Mouse (Mus musculus): Measurements from ENCODE around the gene Dnaja3.

Gene Dnaja3

DNA sequence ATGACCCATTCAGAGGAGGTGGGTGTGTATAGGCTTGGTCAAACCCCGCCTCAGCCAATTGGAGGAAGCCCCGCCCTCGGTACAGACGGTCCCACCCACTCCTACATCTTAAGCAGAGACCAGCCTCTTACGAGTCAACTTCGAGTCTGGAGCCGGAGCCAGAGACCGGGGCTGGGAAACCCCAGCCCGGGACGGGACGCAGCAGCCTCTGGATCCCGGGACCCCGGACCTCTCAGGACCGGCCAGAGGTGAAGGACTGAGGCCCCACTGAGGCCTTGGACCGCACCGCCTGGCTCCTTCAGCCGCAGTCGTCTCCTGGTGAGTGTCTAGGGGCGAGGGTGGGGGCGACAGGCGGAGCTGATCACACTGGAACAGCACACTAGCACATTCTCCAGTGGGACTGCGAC is at the start of gene Dnaja3, which contains the start of gene Vasn:
Gene Dnaja3, plus strand, starts transcription at position 159 of the 407 bp plus-strand sequence.
Gene Vasn, plus strand, starts transcription at position 111 of the 407 bp plus-strand sequence.
- in situ Hi-C loops (cut with MboI, MseI): no loop called here

DNA sequence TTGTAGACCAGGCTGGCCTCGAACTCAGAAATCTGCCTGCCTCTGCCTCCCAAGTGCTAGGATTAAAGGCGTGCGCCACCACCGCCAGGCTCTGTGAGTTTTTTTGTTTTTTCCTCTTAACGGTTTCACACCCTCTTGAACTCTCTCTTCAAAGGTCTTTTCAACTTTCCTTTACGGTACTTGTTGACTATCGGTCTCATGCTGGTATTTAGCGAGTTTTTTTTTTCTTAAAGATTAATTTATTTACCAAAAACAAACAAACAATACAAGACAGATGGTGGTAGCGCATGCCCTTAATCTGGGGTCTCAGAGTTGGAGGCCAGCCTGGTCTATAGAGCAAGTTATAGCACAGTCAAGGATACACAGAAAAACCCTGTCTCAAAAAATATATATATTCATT is 49.6 kb upstream of the Dnaja3 start:
- in situ Hi-C loops (cut with MboI, MseI): no loop called here

- in situ Hi-C loops (cut with MboI, MseI): no loop called here
These were observed 46.6 kb upstream of the Dnaja3 start for GRCm38 (mm10) chr16:4592909-4593875.

- in situ Hi-C loops (cut with MboI, MseI): no loop called here
These were observed 45.6 kb upstream of the Dnaja3 start, which contains the start of gene Glis2 for GRCm38 (mm10) chr16:4593971-4594813. Gene Glis2, plus strand, starts transcription at chr16:4594713.

DNA sequence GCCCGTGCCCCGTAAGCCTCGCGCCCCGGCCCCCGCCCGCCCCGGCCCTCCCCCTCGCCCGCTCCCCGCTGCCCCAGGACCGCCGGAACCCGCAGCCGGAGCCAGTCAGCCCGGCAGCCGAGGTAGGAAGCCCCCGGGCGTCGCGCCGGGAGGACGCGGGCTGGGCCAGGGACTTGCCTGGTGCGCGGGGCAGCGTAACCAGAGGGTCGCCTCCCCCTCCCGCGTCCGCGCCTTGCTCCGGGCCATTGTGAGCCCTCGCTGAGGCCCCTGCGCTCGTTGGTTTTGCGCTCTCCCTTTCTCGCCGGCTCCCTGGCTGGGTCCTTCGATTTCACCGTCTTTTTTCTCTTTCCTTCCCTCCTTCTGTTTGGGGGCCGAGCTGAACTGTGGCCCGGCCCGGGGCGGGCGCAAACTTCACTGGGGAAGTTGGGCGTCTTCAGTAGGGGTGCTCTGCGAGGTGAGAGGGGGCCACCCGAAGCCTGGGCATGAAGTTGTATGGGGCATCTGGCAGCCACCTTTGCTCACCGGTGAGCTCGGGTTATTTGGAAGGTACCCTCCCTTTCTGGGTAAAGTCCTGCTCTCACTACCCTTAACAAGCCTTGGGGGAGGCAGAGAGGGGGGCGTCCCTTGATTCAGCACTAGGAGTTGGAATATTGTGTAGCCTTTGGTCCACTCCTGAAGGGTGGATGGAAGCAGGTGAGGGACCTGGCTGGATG is 44.8 kb upstream of the Dnaja3 start:
- in situ Hi-C loops (cut with MboI, MseI): no loop called here

GRCm38 (mm10) chr16:4595527-4595963 is 44.2 kb upstream of the Dnaja3 start:
- in situ Hi-C loops (cut with MboI, MseI): no loop called here

GRCm38 (mm10) chr16:4596141-4596728 is 43.6 kb upstream of the Dnaja3 start:
- in situ Hi-C loops (cut with MboI, MseI): no loop called here

- in situ Hi-C loops (cut with MboI, MseI): no loop called here
These were observed 43.0 kb upstream of the Dnaja3 start for GRCm38 (mm10) chr16:4596836-4597235.

GRCm38 (mm10) chr16:4597296-4597695 is 42.5 kb upstream of the Dnaja3 start:
- in situ Hi-C loops (cut with MboI, MseI): no loop called here

DNA sequence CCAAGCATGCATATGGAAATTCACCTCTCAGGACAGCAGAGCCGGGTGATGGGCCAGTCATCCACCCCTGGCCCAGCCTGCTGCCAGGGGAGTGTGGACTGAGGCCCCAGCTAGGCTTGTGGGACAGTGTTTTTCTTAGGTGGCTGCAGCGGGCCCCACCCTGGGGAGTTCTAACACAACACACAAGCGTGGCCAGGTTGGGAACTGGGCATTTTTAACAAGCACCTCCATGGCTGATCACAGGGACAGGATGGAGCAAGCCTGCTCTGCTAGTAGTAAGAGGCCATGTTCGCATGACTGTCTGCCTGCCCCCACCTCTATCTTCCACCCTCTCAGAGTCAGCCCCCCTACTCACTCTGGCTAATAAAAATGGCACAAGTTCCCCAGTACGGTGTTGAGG is 41.7 kb upstream of the Dnaja3 start:
- in situ Hi-C loops (cut with MboI, MseI): no loop called here

- in situ Hi-C loops (cut with MboI, MseI): no loop called here
These were observed 40.8 kb upstream of the Dnaja3 start for GRCm38 (mm10) chr16:4598891-4599543.

GRCm38 (mm10) chr16:4599616-4600015 is 40.2 kb upstream of the Dnaja3 start:
- in situ Hi-C loops (cut with MboI, MseI): no loop called here

DNA sequence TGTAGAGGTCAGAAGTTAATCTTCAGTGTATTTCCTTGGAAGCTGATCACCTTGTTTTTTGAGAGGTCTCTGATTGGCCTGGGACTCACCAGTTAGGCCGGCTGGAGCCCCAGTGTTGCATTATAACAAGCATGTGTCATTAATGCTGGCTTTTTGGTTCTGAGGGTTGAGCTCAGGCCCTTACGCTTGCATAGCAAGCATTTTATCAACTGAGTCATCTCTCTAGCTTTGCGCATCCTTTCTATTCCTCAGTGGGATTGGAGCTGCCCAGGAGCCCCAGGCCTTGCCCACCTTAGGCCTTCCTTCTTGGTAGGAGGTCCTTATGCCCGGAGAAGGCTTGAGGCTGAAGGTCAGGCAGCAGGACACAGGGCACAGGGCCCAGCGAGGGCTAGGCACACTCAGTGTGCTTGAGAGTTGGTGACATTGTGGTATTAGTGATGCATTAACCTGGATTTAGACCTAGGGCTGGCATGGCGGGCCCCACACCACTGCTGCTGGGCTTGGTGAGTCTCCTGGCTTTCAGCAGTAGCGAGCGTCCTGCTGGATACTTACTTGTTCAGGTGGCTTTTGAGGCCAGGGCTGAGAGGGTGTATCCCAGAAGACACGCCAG is 39.0 kb upstream of the Dnaja3 start:
- in situ Hi-C loops (cut with MboI, MseI): no loop called here

DNA sequence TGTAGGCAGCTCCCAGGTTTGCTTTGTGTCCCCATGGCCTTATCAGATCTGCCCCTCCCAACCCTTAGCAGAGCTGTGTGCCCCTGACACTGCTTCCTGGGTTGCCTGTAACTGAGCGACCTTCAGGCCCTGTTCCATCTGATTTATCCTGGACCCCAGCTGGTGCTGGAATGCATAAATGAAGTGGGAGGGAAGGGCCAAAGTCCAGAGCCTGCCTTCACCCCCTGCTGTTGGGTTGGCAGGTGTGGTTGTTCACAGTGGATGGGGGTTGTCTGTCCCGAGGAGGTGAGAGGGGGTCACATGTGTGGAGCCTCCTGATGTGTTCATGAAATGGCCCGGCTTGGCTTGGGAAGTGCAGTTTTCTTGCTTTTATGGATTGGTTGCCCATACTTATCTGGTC is 37.6 kb upstream of the Dnaja3 start:
- in situ Hi-C loops (cut with MboI, MseI): no loop called here

GRCm38 (mm10) chr16:4602766-4603452 is 36.9 kb upstream of the Dnaja3 start:
- in situ Hi-C loops (cut with MboI, MseI): no loop called here

DNA sequence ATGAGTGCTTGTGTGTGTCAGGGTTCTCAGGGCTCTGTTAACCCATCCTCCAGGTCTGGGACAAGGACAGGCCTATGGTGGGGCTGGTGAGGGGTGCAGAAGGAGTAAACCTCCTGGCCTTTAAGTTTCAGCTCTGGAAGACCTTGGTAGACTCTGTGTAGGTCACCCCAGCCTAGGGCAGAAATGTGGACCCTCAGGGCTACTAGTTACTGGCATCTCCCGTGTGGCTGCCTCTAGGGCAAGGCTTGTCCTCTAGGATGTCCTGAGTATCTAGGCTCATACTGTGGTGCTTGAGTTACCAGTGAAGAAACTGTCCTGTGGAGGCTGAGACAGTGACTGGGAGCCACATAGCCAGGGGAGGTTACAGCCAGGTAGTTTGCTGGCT is 36.3 kb upstream of the Dnaja3 start:
- in situ Hi-C loops (cut with MboI, MseI): no loop called here

DNA sequence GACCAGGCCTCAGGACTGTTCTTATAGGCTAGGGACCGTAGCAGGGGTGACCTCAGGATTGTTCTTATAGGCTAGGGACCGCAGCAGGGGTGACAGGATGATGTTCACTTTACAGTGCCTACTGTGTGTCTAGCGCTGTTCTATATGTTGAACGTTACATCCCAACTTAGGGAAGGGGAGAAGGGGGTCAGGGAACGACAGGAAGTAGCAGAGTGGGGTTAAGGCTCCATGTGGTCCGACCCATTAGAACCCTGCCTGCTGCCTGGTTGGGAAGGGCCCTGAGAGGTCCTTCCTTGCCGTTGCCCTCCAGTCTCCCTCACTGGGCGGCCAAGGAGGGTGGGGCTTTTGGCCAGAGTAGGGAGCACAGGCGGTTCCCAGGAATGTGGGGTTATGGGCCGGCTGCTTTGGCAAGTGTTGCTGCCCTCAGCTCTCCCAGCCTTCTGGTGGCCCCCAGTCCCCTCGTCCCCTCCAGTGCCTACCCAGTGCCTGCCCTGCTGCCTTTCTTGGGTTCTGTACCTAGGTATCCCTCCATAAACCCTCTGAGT is 35.4 kb upstream of the Dnaja3 start:
- in situ Hi-C loops (cut with MboI, MseI): no loop called here

GRCm38 (mm10) chr16:4605514-4606131 is 34.2 kb upstream of the Dnaja3 start:
- in situ Hi-C loops (cut with MboI, MseI): loop anchor here (5.0 kb wide), 1 partner anchor 303 kb away; no protein-coding TSS in a partner anchor

Measured in T-helper 1 cell (primary cell).